Mouse (Mus musculus) liver, postnatal 0 days (tissue): Measurements from ENCODE around the gene Ppef1.

Source experiments
- CTCF ChIP-seq: sonication (generic); IDR thresholded peaks from 2 replicates; pipeline ENCODE4 v1.5.1; 2016; ENCODE audit warnings: antibody characterized with exemption, low read depth
- EP300 ChIP-seq: IDR thresholded peaks from 2 replicates; pipeline ENCODE4 v1.6.1; 2016; ENCODE audit warnings: antibody characterized with exemption, low read depth, mild to moderate bottlenecking

DNA sequence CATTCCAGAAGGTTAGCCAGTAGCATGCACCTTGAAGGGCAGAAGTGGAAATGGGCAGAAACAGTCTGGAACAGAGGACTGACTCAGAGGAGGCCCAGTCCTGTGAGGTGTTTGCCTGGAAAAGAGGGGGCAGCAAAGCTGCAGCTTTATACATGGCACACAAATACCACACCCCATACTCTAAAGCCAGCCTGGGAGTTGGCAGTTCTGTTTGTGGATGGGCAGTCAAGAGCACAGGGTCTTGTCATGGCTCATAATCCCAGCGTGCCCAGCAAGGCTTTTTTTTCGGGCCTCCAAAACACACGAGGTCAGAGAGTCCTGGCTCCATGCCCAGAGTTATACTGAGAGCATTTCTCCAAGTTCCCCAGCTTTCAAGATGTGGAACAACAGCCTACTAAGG, 134.5 kb downstream of the Ppef1 start:
- TF ChIP-seq CTCF = no peak
- TF ChIP-seq EP300 = no peak
